Mouse (Mus musculus) testis, adult 10 weeks (tissue): ENCODE data around the gene Npas4. TPM values are rescaled to one million over a fixed set of nuclear protein-coding genes. Genes with fewer than 3 reads are reported as not detected.

Experiments
- polyA plus RNA-seq: library from polyadenylated mRNA; stranded (reverse); fragments of 350-450 nt; fragmentation: Illumina TruSeq; extraction: RNeasy Lipid Tissue Mini Kit (QIAGEN cat#74804); gene quantifications from one replicate; pipeline ENCODE4 v1.2.3, GENCODE M21; 2014; ENCODE audit warnings: low read depth, low replicate concordance

The Npas4 gene
- polyA plus RNA-seq: 0.14 TPM

DNA sequence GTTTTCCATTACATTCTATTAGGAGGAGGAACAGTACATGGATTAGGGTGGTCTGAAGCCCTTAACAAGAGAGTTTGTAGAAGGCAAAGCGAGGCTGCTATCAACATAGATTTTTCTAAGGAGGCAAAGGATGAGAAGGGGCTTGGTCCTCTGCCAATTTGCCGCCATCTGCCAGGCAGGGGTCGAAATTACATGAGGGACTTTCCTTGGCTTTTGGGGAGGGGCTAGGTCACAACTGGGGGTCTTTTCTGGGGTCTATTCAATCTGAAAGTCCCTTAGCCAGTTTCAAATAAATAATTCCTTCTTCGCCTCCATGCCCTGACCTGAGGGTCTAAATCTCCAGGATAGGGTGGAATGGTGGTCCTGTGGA lies at the start of gene Npas4:
TSS of gene Npas4 (minus strand) at position 61 of the 370 bp plus-strand sequence.

GRCm38 (mm10) chr19:5038709-5039156 lies 48.6 kb upstream of the Npas4 start, which contains the start of the genes B4gat1 and AC124502.3:
TSS of gene B4gat1 (plus strand) at chr19:5038826.
TSS of gene AC124502.3 (plus strand) at chr19:5038891.

GRCm38 (mm10) chr19:5023621-5024479 lies 33.7 kb upstream of the Npas4 start, which contains the start of gene Slc29a2:
TSS of gene Slc29a2 (plus strand) at chr19:5023860.

DNA sequence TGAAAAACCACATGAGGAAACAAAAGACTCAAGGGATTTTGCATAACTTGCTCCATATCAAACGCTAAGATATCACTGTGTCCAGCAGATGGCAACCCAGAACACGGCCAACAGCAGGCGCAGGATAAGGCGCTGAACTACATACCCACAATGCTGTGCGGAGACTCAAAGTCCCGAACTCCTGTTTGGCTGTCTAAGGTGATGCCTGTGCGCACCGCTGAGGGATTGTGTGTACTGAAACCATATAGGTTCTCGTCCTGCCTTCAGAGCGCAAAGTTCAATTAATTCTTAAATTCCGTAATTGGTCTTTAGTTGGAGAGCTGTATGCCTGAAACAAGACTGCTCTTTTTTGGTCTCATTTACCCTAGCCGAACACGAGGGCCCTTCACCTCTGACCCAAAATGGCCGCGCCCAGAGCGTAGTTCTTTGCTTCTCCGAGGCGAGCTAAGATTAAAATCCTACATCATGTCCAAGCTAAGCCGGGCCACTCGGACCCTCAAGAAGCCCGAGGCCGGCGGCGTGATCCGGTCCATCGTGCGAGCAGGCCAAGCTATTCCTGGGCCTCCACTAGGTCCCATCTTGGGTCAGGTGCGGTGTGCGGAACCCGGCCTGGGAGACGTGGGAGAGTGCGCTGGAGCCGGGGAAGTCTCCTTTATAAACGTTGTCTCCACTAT lies 28.1 kb downstream of the Npas4 start, which contains the start of gene Mrpl11:
TSS of gene Mrpl11 (plus strand) at position 220 of the 674 bp plus-strand sequence.

GRCm38 (mm10) chr19:4942551-4943252 lies 47.4 kb downstream of the Npas4 start, which contains the start of gene Peli3:
TSS of gene Peli3 (minus strand) at chr19:4943127.

Other genes with a start within 250 kb of the Npas4 start
- 73.0 TPM for gene Rbm4b, start 233.8 kb downstream of the Npas4 start, polyA plus RNA-seq
- 11.1 TPM for gene Rbm4, start 196.4 kb downstream of the Npas4 start, polyA plus RNA-seq
- 4.2 TPM for gene Gm21992, start 178.7 kb downstream of the Npas4 start, polyA plus RNA-seq
- 7.7 TPM for gene Rbm14, start 178.7 kb downstream of the Npas4 start, polyA plus RNA-seq
- gene Ccs, start 151.0 kb downstream of the Npas4 start, polyA plus RNA-seq: 1.5 TPM
- gene Ccdc87, start 150.9 kb downstream of the Npas4 start, polyA plus RNA-seq: 31.7 TPM
- 10.1 TPM for gene Ctsf, start 135.2 kb downstream of the Npas4 start, polyA plus RNA-seq
- 0.50 TPM for gene Actn3, start 112.4 kb downstream of the Npas4 start, polyA plus RNA-seq
- gene Zdhhc24, start 111.6 kb downstream of the Npas4 start, polyA plus RNA-seq: 6.2 TPM
- 10.4 TPM for gene Bbs1, start 83.7 kb downstream of the Npas4 start, polyA plus RNA-seq
- gene Dpp3, start 62.0 kb downstream of the Npas4 start, polyA plus RNA-seq: 3.0 TPM
- gene Peli3, start 47.2 kb downstream of the Npas4 start, polyA plus RNA-seq: 0.28 TPM
- gene Mrpl11, start 28.2 kb downstream of the Npas4 start, polyA plus RNA-seq: 36.5 TPM
- gene Slc29a2, start 33.5 kb upstream of the Npas4 start, polyA plus RNA-seq: not detected
- gene B4gat1, start 48.5 kb upstream of the Npas4 start, polyA plus RNA-seq: 1.8 TPM
- 1.3 TPM for gene AC124502.3, start 48.6 kb upstream of the Npas4 start, polyA plus RNA-seq
- gene Brms1, start 51.0 kb upstream of the Npas4 start, polyA plus RNA-seq: 8.2 TPM
- gene Rin1, start 60.2 kb upstream of the Npas4 start, polyA plus RNA-seq: 1.6 TPM
- gene Cd248, start 77.8 kb upstream of the Npas4 start, polyA plus RNA-seq: 0.10 TPM
- 4.4 TPM for gene Tmem151a, start 95.2 kb upstream of the Npas4 start, polyA plus RNA-seq
- gene Yif1a, start 98.2 kb upstream of the Npas4 start, polyA plus RNA-seq: 24.1 TPM
- gene Cnih2, start 108.2 kb upstream of the Npas4 start, polyA plus RNA-seq: 1.4 TPM
- 4.9 TPM for gene Rab1b, start 116.8 kb upstream of the Npas4 start, polyA plus RNA-seq
- 6.3 TPM for gene Klc2, start 128.2 kb upstream of the Npas4 start, polyA plus RNA-seq